Mouse (Mus musculus) forebrain, embryonic 14.5 days (tissue): ENCODE data around the gene 1810010D01Rik. TPM values are rescaled to one million over a fixed set of nuclear protein-coding genes. Genes with fewer than 3 reads are reported as not detected.

Source experiments
- ATAC-seq: fragments of 200-750 bp; cut with Nextera tagmentation; 2 replicates; pipeline ENCODE4 v1.8.0; 2017; ENCODE audit warnings: mild to moderate bottlenecking, moderate library complexity
- DNase-seq: peaks from one replicate; pipeline ENCODE4 v3.0.0-alpha.2; 2015; ENCODE audit warnings: low spot score
- H3K27ac ChIP-seq: fragments of 300-500 bp; sonication (generic); 2 replicates; pipeline ENCODE4 v1.5.1; 2014; ENCODE audit warnings: low read depth, mild to moderate bottlenecking, control low read depth, low read length, moderate library complexity
- H3K27me3 ChIP-seq: fragments of 300-500 bp; sonication (generic); replicated peaks from 2 replicates; pipeline ENCODE4 v1.6.1; 2014; ENCODE audit warnings: low read length, control low read depth, mixed read lengths; ENCODE audit not compliant: control insufficient read depth, insufficient read depth
- H3K36me3 ChIP-seq: fragments of 300-500 bp; sonication (generic); 2 replicates; pipeline ENCODE4 v1.6.1; 2014; ENCODE audit warnings: low read length, control low read depth; ENCODE audit not compliant: control insufficient read depth, insufficient read depth
- H3K4me1 ChIP-seq: fragments of 300-500 bp; sonication (generic); 2 replicates; pipeline ENCODE4 v1.6.1; 2014; ENCODE audit warnings: antibody characterized with exemption, low read length, control low read depth; ENCODE audit not compliant: control insufficient read depth, insufficient read depth
- H3K4me2 ChIP-seq: fragments of 300-500 bp; sonication (generic); 2 replicates; pipeline ENCODE4 v1.6.1; 2014; ENCODE audit warnings: mild to moderate bottlenecking, control low read depth, low read length
- H3K4me3 ChIP-seq: fragments of 300-500 bp; sonication (generic); 2 replicates; pipeline ENCODE4 v1.5.1; 2014; ENCODE audit warnings: low read depth, low read length, control low read depth
- H3K9ac ChIP-seq: fragments of 300-500 bp; sonication (generic); 2 replicates; pipeline ENCODE4 v1.6.1; 2014; ENCODE audit warnings: mild to moderate bottlenecking, low read length, control low read depth, moderate library complexity
- H3K9me3 ChIP-seq: fragments of 300-500 bp; sonication (generic); replicated peaks from 2 replicates; pipeline ENCODE4 v1.6.1; 2016; ENCODE audit warnings: low read length, control low read depth, mixed read lengths; ENCODE audit not compliant: control insufficient read depth
- WGBS: fragments of 180-500 bp; shearing (Covaris S2); extraction: QIAGEN DNeasy Blood & Tissue Kit; methylation state at CpG from one replicate; pipeline ENCODE4 v1.1.7; 2014; 5-methylcytosine and 5-hydroxymethylcytosine counted together
- polyA plus RNA-seq: library from polyadenylated mRNA; unstranded; fragments of >200 nt; fragmentation: Nextera tagmentation; extraction: Ambion mirVana; gene quantifications from 2 replicates; pipeline ENCODE4 v1.2.1, GENCODE M21; 2014

The 1810010D01Rik gene
- polyA plus RNA-seq, 1 experiment from 2014 or later: not detected

DNA sequence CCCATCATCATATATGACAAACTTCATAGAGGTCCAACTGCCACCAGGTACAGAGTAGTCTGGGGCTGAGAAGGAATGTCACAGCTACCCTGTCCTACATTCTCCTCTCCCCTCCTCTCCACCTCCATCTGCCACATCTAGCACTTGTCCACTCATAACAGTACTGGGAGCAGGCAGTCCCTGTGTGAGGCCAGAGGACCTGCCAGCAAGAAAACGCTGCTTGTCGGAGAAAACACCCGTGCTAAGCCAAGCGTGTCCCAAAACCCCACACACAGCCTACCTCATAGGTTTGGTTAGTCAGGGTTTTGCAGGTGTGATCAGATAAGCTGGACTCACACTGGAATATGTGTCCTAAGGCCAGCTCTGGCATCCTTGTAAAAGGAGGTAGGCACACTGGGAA, 33.0 kb upstream of the 1810010D01Rik start:
- no peaks in the 10 kb centered on the region; the same call in 1 of the 2 replicates for H3K4me1 ChIP-seq
- H3K27ac ChIP-seq: no peak overlapping the region
- ATAC-seq (no peak), DNase-seq (no peak)
- H3K27me3 ChIP-seq: no peaks in the 10 kb centered on the region
- 80% methylated on average over 4 of the region's 4 CpGs for WGBS
- no peak overlapping the region for H3K4me2 ChIP-seq
- no peaks in the 10 kb centered on the region for H3K9me3 ChIP-seq
- no peaks in the 10 kb centered on the region for H3K36me3 ChIP-seq
- no peak overlapping the region for H3K9ac ChIP-seq
- no peak overlapping the region for H3K4me3 ChIP-seq

DNA sequence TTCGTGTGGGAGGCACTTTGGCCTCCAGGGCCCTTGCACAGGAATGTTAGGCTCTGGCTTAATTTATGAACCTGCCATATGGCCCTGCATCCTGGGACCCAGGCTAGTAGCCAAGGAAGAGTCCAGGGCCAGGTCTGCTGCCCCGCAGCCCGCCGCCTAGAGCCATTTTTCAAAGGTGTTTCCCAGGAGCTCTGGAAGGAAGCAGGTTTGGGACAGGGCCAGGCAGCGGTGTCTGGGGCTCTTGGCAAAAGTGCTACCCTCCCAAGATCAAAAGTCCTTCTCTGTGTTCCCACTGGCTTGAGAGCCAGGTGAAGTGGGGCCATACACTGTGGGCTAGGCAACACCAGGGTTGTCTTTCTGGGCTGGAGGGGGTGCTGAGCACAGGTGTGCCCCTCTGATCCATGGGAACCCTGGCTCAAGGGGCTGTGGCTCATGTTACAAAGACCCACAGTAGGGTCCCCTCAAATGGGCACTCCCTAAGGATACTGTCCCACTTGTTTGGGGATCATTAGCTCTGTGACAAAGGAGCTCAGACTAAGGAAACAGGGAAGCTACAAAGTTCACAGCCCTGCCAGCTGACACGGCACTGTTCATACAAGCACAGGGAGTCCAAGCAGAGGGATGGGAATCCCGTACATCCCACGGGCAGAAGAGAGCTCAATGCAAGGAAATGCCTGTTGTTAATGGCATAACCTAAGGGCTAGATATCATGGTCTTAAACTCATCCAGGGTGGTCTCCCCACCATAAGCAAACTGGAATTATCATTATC, 32.0 kb upstream of the 1810010D01Rik start:
- no peaks in the 10 kb centered on the region for H3K9me3 ChIP-seq
- H3K4me3 ChIP-seq: no peak overlapping the region
- no peak for DNase-seq
- no peak for ATAC-seq
- H3K27me3 ChIP-seq: no peaks in the 10 kb centered on the region
- H3K9ac ChIP-seq: no peak overlapping the region
- H3K4me1 ChIP-seq: no peaks in the 10 kb centered on the region; the same call in 1 of the 2 replicates
- no peak overlapping the region for H3K4me2 ChIP-seq
- H3K36me3 ChIP-seq: no peaks in the 10 kb centered on the region
- 64% methylated on average over 8 of the region's 8 CpGs for WGBS
- no peak overlapping the region for H3K27ac ChIP-seq

DNA sequence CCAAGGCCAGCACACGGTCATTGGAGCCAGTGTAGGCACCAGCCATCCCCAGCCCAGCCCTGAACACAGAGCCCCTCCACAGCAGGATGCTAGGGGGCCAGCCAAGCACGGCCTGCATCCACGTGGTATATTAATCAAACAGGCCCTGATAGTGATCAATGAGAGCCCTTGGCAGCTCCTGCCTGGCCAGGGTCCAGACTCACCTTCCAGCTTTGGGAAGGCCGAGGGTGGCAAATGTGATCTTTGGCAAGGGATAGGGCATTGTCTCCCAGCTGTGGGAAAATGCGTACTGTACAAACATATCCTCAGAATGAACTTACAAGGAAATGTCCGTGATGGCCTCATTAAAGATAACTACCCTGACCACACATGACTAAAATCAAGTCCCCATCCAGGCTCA, 31.2 kb upstream of the 1810010D01Rik start:
- Histone ChIP-seq H3K4me2 (no peak overlapping the region), H3K9ac (no peak overlapping the region; the same call in 1 of the 2 replicates), H3K9me3 (no peaks in the 10 kb centered on the region), H3K4me1 (no peaks in the 10 kb centered on the region; the same call in 1 of the 2 replicates), H3K36me3 (no peaks in the 10 kb centered on the region), H3K4me3 (no peak overlapping the region), H3K27ac (no peak overlapping the region), H3K27me3 (no peaks in the 10 kb centered on the region)
- whole genome bisulfite sequencing: 63% methylated on average over 6 of the region's 6 CpGs
- DNase-seq: no peak
- no peak for ATAC-seq

DNA sequence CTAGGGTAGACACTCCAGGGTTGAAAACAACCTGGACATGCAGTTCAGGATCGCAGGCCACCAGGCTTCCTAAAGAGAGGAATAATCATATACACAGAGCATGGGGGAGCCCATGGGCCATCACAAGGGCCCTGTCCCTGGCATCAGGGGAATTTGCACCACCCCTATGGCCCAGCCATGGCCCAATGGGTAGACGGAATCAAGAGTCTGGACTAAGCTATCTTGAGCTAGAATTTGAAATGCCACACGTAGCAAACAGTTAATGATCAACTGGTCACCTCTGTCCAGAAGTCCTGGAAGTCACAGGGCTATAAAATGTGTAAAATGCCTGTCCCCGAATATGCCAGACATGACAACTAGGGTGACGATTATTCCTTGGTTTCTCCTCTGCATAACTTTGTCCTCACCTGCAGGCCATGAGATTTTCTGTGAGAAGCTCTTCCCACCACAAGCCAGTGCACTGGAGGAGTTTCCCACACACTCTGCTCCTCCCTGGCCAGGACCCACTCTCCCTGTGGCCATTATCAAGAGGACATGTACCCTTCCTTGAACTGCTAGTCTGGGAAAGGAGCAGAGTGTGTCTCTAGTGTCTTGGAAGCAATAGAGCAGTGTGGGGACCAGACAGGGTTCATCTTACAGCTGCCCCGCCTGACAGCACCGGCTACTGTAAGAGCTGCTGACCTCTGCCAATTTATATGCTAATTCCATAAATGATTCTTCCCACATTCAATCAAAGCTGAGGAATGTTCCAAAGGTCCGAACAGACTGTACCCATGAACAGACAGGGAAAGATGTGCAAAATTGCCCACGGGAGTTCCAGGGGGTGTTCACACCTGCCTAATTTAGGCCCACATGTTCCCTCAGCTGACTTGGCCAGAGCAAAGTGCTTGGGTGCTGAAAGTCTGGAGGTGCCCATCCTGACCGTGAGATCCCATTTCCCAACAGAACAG, 27.2 kb upstream of the 1810010D01Rik start:
- Histone ChIP-seq H3K27ac (no peak overlapping the region), H3K9me3 (no peaks in the 10 kb centered on the region), H3K4me2 (no peak overlapping the region), H3K36me3 (no peaks in the 10 kb centered on the region), H3K4me1 (no peaks in the 10 kb centered on the region; the same call in 1 of the 2 replicates), H3K27me3 (no peaks in the 10 kb centered on the region), H3K4me3 (no peak overlapping the region), H3K9ac (no peak overlapping the region)
- 87% methylated on average over 10 of the region's 10 CpGs for WGBS
- ATAC-seq (no peak), DNase-seq (no peak)

DNA sequence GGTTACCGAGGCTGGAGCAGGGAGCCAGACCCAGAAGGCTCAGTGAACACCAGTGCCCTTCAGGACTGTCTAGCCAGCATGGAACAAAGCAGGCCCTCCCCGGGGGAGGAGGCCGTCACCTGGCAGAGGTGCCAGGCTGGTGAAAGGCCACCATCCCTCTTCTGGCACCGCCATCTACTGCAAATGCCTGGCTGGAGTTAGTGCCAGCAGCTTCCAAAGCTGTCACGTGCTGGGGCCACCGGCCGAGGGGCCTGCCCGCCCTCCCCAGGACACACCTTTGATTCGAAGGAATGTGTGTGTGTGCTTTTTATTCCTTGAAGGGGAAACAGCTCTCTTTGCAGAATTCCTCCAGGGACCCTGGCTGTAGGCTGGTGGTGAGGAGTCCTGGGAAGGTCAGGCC, 23.7 kb upstream of the 1810010D01Rik start:
- ATAC-seq (no peak), DNase-seq (no peak)
- no peaks in the 10 kb centered on the region for H3K4me1 ChIP-seq
- H3K9ac ChIP-seq: no peak overlapping the region
- H3K27me3 ChIP-seq: no peaks in the 10 kb centered on the region
- no peak overlapping the region for H3K4me2 ChIP-seq
- H3K36me3 ChIP-seq: no peaks in the 10 kb centered on the region
- no peak overlapping the region for H3K4me3 ChIP-seq
- H3K9me3 ChIP-seq: no peaks in the 10 kb centered on the region
- no peak overlapping the region for H3K27ac ChIP-seq
- WGBS: 78% methylated on average over 9 of the region's 9 CpGs

DNA sequence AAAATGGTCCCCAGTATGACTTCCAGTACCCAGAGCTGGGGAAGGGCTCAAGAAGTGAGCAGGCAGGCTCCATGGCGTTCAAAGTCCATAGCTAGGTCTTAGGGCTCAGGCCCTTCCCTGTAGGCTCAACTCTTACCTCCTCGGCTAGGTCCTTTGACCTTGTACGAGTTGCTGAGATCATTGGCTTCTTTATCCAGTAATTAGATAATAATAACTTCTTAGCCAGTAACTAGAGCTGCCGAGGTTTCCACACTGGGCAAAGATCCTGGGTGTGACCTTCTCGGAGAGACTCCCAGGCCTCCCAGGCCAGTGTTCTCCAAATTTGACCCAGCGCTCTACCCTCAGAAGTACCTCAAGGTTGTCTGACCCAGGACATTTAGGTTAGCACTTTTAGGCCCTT, 18.7 kb upstream of the 1810010D01Rik start:
- no peak for ATAC-seq
- 91% methylated on average over 6 of the region's 6 CpGs for WGBS
- no peak overlapping the region for H3K27ac ChIP-seq

DNA sequence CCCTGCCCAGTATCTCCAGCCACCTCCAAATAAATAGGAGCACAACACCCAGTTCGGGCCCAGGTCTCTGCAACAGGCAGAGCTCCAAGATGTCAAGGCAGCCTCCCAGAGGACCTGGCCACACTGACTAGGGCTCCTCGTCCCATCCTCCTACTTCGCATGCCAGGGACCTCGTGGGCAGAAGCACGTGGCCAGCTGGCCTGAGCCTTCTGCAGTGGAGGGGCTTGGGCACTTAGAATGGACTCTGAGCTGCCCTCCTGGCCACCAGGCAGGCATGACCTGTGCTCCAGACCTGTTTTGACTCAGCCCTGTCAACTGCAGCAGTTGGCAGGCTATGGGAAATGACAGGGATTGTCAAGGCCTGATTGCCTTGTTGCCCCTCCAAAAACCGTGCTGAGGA, 17.7 kb upstream of the 1810010D01Rik start:
- Histone ChIP-seq H3K27ac (no peak overlapping the region), H3K4me1 (no peaks in the 10 kb centered on the region), H3K4me2 (no peak overlapping the region), H3K4me3 (no peak overlapping the region), H3K27me3 (no peaks in the 10 kb centered on the region), H3K36me3 (no peaks in the 10 kb centered on the region), H3K9ac (no peak overlapping the region), H3K9me3 (no peaks in the 10 kb centered on the region)
- ATAC-seq (no peak), DNase-seq (no peak)
- WGBS: 86% methylated on average over 6 of the region's 6 CpGs

More for the DNA sequence above, 18.7 kb upstream of the 1810010D01Rik start:
- H3K27me3 ChIP-seq: no peaks in the 10 kb centered on the region
- no peak overlapping the region for H3K4me2 ChIP-seq
- H3K9ac ChIP-seq: no peak overlapping the region
- H3K9me3 ChIP-seq: no peaks in the 10 kb centered on the region
- DNase-seq: no peak
- no peaks in the 10 kb centered on the region for H3K4me1 ChIP-seq
- no peaks in the 10 kb centered on the region for H3K36me3 ChIP-seq
- H3K4me3 ChIP-seq: no peak overlapping the region

DNA sequence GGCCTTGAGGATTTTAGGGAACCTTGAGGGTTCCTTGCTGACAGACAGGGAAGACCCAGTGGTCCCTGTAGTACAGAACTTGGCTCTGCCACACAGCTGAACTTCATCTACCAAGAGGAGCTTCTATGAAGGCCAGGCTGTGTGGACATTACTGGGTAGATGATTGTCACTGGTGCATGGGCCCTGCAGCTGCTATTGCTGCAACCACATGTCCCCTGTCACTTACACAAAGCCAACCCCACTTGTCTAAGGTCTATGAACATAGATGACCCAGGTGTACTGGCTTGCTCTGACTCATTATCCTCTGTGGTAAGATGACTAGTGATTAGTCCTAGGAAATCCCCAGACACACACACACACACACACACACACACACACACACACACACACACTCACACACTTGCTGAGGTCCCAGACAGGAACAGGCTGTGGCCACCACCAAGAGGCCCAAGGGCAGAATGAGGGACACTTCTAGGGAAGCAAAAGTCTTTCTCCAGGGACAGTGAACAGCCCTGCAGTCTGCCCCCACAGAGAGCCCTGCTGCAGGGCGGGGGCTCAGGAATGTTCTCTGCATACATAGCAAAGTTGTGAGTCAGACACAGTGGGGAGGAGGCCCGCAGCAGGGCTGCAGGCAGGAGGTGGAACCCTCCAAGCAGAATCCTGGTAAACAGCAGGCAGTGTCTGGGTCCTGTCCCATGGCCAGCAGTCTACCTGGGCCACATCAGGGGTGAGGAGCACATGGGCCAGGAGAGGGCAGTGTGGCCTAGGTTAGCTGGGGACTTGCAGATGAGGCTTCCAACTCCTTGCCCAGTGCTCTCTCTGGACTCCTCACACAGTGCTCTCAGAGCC, 14.1 kb upstream of the 1810010D01Rik start:
- WGBS: 23% methylated on average over 2 of the region's 2 CpGs
- Histone ChIP-seq H3K36me3 (no peaks in the 10 kb centered on the region), H3K9ac (no peak overlapping the region), H3K9me3 (no peaks in the 10 kb centered on the region), H3K27me3 (no peaks in the 10 kb centered on the region), H3K4me3 (no peak overlapping the region), H3K4me2 (no peak overlapping the region), H3K27ac (no peak overlapping the region), H3K4me1 (no peaks in the 10 kb centered on the region)
- no peak for DNase-seq
- no peak for ATAC-seq
